Mouse (Mus musculus) E14TG2a.4 (cell line): Measurements from ENCODE around the gene Rpl23.

Experiments
- CTCF ChIP-seq: conservative IDR thresholded peaks from 2 replicates; pipeline ENCODE4 v1.5.1; 2014; ENCODE audit warnings: low read length
- POU5F1 ChIP-seq: IDR thresholded peaks from 2 replicates; pipeline ENCODE4 v1.6.1; 2014; ENCODE audit warnings: low read length, borderline replicate concordance

- TF ChIP-seq CTCF (no peak), POU5F1 (no peak)
These were observed 5.7 kb upstream of the Rpl23 start for GRCm38 (mm10) chr11:97787961-97788360.
